Mouse (Mus musculus) heart, adult 2 months (tissue): ENCODE measurements around the gene Gm49486.

ENCODE experiments used
- CTCF ChIP-seq: fragments of 200-600 bp; IDR thresholded peaks from 2 replicates; pipeline ENCODE4 v1.8.1; 2022; ENCODE audit warnings: antibody characterized with exemption, mild to moderate bottlenecking, moderate library complexity
- EP300 ChIP-seq: fragments of 200-500 bp; IDR thresholded peaks from 2 replicates; pipeline ENCODE4 v1.6.1; 2011; ENCODE audit warnings: low read depth, low read length, control low read depth; ENCODE audit not compliant: insufficient read depth

GRCm38 (mm10) chr15:79195492-79195891, 33.7 kb upstream of the Gm49486 start:
- TF ChIP-seq CTCF (no peak), EP300 (peak; percentile 98)
